Mouse (Mus musculus) adrenal gland (tissue): ENCODE results near the gene Col6a5.
"Not testable (repeated sequence)": the region's sequence is repeated elsewhere in the genome, so short reads cannot be mapped to it uniquely, and the experiment has no call there.

Experiments used
- intact Hi-C: fragments of 180-260 bp; cut with DNase I; formaldehyde crosslinking; loops from one replicate; pipeline ENCODE4 v1.15.1; 2025

Col6a5 gene

DNA sequence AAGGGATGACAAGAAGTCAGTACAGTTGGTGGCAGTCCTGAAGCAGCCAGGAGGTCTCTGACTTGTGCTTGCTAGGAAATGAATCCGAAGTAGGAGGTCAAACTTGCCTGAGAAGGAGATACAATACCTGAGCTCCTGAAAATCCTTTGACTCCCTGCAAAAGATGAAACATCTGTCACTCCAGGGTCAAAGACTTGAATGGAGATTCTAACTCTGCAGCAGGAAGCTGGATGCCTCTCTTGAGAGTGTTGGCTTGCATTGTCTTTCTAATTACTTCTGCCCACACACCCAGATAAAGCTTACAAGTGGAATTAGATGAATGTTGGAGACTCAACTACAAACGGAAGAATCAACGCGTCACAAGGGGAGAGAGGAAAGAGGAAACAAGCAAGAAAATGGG, 45.3 kb downstream of the Col6a5 start:
- intact Hi-C loops = no loop called here

DNA sequence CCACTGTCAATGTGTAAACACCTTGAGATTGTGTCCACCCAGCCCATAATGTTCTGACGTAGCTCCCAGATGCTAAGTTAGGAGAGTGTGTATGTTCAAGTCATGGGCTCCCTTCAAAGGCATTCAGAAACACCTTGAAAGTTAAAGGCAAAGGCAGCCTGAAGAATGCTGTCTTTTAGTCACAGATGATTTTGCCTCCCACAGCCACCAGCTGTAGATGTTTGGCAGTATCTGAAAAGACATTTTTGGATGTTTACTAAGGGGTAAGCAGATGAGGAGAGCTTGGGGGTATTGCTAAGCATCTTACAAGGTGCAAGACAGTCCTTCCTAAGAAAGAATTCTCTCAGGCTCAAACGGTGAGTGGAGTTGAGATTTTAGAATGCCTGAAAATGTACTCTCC, 50.3 kb downstream of the Col6a5 start:
- intact Hi-C loops = no loop called here

DNA sequence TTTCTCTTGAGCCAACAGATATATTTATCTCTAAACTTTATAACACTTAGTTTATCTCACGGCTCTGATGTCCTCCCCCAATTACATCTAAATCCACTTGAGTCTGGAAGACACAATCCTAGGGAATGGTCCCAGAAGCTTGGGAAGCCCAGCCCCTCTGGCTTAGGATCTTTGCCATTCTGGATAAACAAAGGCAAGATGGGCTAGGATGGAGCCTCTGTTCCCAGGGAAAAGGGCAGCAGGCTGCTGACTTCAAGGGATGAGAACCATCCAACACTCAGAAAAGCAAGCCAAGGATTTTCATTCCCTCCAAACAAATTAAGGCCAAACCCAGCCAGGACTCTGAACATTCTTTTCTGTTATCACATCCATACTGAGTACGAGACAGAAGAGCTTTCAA, 51.1 kb downstream of the Col6a5 start:
- intact Hi-C loops = no loop called here

DNA sequence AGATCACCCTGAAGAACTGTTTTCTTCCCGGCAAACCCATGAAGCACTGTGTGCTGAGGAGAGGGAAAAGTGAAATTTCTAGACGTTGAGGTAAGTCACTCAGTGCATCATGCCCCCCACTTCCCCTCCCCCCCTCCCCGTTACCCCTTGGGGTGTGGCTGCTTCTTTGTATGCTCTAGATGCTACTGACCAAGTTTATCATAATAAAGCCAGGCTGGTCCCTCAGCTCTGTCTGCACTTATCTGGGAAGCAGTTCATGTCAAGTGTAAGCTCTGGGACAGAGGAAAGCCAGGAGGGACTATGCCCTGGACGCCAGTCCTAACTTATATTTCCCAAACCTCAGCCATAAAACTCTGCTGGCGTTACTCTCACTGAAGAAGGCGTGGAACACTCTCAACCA, 53.0 kb downstream of the Col6a5 start:
- intact Hi-C loops = no loop called here

DNA sequence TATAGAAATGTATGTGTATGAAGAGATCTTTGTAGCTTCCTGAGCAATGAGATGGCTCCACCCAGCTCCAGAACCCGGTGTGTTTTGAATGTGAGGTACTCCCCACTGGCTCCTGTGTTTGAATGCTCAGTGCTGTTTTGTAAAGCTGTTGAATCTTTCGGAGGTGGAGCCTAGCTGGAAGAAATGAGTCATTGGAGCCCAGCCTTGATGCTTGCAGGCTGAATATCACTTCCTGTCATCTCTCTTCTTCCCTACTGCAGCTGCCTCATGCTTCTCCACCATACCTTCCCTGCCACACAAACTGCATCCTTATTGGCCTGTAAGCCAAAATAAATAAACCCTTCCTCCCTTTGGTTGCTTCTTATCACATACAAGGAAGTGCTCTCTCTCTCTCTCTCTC, 72.9 kb downstream of the Col6a5 start:
- intact Hi-C loops = no loop called here

DNA sequence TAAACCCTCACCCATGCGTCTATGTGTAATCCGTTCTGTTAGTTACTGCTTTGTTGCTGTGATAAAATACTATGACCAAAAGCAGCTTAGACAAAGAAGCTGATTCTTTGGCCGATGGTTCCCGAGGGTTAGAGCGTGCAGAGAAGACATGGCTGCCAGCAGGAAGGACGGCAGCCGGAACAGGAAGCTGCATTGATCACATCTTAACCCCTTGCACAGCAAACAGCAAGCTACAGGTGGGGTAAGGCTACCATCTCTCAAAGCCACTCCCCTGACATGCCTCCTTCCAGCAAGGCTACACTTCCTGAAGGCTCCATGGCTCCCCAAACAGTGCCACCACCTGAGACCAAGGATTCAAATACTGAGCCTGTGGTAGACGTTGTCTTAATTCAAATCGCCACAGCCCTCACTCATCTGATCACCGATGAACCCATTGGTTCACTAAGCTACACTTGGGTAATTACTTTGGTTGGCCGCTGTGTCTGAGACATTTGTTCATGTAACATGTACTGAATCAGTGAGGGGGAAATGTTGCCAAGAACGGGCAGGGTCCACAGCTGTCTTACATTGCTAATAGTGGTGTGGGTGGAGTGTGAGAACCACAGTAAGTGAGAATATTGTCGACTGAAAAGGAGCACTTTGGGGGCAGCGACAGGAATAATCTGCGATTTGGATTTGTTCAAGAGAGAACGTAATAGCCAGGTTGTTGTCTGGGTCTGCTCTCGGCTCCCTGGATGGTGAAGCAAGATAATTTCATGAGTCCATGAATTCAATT, 75.6 kb downstream of the Col6a5 start:
- intact Hi-C loops = no loop called here

DNA sequence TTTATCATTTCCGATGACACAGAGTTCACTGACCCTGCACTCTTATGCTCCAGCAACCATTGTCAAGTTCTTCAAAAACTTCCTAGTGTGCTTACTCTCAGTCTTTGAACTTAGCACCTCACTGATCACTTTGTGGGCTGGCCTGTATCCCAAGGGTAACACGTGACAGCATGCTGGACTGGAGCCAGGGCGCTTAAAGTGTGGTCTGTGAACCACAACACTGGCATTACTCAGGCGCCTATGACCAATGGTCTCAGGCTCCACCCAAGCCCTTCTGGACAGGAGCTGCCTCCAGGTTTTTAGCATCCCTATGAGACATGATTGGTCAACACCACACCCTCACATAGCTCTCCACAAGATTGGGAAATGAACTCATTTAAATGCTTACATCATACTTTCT, 79.7 kb downstream of the Col6a5 start:
- intact Hi-C loops = no loop called here

DNA sequence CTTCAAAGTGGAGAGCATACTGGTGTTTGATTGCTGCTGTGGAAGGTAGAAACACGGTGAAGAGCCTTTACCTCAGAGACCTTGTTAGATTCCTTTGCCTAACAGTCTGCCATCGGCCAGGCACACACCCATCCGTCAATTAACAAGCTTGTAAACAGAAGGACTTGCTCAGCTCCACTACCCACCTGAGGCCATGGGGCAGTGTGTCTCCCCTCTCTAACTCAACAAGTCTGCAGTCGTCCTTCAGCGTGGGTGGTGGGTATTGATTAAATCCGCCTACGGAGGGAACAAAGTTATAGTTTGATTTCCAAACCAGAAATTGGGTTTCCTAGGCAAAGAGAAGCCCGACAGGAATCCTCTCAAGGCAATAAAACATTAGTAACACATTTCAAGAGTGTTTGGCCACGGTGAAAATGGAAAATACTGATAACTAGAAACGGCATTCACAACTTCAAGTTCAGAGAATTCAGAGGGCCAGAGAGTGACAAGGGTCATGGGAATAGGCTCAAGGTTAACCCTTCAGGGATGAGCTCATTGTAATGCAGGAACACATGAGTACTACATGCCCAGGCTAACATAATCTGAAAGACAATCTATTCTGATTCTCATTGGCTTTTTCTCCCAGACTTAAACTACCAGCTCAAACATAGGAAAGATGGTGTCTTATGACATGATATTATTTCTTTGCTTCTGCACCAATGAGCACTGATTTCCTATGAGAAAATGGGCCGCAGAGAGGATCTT, 81.9 kb downstream of the Col6a5 start:
- intact Hi-C loops = no loop called here

DNA sequence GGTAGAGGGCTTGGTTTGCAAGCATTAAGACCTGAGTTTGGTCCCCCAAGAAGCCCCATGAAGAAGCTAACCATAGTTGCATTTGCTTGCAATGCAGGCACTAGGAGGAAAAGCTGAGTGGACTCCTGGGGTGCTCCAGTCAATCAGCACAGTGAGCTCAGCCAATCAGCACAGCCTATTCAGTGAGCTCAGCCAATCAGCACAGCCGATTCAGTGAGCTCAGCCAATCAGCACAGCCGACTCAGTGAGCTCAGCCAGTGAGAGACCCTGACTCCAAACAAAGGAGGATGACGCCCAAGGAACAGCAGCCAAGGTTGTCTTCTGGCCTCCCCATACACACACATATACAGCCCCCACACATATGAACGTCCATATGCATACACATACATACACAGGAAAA, 84.3 kb downstream of the Col6a5 start:
- intact Hi-C loops = no loop called here

DNA sequence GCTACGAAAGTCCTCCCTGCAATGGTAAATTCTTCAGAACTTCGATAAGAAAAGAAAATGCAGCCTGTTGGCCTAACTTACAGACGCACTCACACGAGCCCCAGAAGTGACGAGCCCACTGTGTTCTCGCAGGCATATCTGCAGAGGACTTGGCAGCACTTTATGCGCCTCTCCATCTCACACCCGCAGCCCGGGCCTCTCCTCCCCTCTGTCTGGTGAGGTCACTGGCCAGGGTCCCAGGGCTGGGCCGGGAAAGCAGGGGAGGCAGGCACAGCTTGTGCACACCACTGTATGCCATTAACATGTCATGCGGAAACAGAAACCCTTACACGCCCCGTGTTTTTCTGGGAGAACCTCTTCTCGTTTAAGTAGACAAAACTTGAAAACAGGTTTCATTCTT, 88.8 kb downstream of the Col6a5 start:
- intact Hi-C loops = no loop called here

DNA sequence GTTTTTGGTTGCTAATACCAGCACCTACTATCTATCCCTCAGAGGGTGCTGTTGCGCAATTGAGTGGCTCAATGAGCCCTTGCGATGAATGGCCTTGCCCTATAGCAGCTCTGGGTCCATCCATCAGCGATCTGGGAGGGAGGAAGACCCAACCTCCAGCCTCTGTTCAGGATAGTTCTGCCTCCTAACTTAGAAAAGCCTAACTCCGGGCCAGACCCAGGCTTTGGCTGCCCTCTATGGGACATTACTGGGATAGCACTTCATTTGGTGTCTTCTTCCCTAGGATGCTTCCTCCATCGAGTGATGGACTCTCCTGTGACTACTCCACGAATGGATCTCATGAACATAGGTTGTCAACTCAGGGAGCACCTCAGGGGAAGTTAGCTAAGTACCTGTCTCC, 102.7 kb downstream of the Col6a5 start:
- intact Hi-C loops = loop anchor here (1.0 to 5.0 kb wide), 2 partner anchors 135 to 163 kb away; no protein-coding TSS in a partner anchor

DNA sequence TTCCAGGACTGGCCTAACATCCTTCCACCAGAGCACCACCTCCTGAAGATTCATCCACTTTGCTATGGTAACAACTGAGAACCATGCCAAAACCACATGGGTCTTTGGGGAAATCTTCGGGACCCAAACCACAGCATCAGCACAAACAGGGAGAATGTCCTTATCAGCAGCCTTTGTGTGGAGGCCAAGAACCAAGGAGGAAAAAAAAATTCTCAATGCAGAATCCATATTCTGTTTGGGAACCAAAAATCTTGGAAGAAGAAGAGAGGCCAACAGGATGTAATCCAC, 107.7 kb downstream of the Col6a5 start:
- intact Hi-C loops = no loop called here

DNA sequence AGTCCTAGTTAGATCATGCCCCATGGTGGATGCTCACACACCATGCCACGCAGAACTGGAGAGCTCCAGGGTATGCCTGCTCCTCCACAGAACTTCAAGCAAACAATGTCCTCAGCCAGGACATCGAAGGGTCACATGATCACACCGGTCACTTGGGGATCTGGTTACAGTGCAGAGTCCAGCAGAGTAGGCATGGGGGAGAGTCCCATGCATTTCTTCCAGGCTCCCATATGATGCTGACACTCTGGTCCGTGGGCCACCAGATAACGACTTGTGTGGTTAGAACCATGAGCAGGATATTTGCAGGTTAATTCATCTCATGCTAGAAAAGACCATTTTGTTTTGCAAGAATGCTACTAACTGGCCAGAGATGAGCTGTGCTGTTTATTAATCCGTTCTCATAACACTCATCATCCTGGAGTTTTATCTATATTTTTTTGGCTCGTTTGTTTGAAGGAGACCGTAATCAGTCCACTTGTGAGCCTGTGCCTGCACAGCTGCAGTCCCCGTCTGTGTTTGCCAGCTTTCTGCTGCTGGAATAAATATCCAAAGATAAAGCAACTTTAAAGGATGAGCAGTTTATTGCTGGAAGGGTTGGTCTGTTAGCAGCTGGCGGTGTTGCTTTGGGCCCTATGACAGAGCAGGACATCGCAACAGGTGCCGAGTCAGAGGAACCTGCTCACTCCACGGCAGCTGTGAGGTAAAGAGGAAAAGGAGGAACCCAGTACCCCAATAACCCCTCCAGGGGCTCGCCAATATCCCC, 108.2 kb downstream of the Col6a5 start:
- intact Hi-C loops = no loop called here

DNA sequence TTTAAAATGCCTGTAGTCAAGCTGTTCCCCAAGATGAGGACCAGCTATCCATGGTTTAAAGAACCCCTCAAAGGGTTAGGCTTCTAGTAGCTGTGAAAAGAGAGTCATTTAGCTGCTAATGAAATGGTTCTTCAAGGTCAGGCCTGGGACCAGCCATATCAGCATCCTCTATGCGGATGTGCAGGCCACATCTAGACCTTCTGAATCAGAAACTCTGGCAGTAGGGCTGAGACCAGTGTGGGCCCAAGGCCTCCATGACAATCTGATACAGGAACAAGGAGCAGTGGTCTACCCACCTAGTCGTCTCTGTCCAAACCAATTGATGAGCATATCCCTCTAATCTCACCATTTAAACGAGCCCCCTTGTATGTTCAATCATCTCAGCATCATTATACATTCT, 109.4 kb downstream of the Col6a5 start:
- intact Hi-C loops = no loop called here

DNA sequence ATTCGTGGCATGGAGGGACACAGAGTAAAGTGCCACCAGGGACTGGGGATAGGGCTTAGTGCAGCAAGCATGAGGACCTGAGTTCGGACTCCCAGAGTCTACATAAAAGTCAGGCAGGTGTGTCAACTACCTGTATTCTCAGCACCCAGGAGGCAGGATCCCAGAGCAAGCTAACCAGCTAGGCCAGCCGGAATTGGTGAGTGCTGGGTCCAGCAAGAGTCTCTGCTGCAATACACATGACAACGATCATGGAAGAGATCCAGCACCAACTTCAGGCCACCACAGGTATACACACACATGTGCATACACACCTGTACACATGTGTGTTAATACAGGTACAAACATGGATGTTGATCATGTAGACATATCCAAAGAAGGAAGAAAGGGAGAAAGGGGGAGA, 112.0 kb downstream of the Col6a5 start:
- intact Hi-C loops = no loop called here

DNA sequence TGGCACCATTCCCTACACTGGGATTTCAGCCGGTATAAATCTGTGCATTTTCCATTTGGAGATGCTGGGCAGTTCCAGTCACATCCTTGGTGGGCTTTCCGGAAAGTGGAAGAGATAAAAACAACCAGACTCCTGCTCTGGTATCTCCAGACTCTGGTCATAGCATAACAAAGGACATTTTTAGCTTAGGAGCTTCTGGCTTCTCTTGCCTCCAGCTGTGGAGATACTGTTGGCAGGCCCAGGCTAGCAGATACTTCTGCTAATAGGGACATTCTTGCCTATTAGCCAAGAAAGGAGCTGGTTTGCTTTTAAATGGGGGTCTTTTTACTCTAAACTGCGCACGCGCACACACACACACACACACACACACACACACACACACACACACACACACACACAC, 113.2 kb downstream of the Col6a5 start:
- intact Hi-C loops = no loop called here

DNA sequence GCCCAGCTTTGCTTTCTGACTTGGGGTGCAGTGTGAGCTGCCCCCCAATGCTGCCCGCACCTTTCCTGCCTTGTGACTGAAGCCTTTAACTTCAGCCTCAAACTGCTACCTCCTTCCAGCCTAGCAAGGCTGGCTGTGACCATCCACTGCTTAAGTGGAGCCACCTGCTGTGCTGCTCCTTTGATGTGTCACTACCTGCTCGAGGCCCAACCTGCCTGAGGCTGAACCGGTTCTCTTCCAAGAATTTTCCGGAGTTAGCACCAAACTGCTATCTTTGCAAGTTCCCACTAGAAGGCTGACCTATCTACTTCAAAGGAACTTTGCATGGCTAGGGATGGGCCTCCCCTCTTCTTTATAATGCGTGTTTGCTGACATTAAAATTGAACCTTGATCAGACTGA, 119.1 kb downstream of the Col6a5 start:
- intact Hi-C loops = not testable (repeated sequence)

DNA sequence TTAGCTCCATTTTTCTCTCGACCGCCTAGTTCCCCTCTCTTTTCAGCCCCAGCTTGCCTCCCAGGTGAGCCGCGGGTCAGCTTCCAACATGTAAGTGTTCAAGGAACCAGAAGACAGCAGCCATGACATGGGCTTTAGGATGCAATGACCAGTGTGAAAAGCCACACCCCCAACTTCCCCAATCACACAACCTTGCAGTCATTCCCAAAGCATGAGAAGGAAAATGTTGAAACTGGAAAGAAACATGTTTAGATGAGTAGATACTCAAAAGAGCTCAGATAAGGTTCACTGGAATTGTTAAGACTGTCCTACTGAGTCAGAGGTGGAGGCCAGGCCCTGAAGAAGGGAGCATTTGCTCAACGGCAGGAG, 121.3 kb downstream of the Col6a5 start:
- intact Hi-C loops = no loop called here

DNA sequence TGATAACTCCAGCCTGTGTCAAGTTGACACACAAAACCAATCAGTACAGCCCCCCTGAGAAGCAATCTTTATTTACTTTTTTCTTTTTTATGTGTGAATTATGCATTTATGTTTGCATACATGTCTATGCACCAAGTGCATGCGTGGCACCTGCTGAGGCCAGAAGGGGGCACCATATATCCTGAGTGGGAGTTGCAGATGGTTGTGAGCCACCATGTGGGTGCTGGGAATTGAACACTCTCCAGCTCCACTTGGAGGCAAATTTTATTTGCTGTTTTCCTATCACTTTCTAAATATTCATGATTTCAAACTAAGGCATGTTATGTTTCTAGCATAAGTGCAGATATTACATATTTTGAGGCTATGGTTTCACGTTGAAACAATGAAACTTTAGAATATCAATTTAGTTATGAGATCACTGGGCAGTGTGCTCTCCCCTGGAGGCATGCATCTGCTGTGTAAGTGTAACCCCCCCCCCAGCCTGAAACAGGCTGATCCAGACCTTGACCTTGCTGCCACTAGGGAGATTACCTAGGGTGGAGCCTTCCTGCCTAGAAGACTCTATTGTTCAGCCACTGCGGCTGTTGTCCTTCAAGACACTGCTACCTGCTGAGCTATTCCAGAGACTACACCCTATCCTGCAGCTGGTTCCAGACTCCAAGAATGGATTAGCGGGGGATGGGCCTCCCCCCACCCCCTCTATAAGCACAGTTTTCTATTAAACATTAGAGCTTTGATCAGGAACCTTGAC, 121.9 kb downstream of the Col6a5 start:
- intact Hi-C loops = no loop called here

DNA sequence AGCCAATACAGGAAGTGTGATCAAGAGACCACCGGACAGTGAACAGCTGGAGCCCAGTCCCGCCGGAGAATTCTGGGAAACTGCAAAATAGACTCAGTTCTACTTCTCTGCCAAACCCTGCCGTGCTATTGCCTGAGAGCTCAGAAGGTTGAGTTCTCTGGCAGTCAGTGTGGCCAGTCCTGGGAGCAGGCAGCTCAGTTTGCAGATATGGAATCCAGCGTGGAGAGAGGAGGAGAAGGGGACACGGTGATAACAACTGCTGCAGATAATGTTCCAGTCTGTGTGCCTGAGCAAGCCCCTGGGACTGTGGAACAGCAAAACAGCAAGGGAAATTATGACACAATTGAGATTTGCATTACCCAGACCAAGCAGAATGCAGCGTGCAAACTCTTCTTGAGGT, 124.9 kb downstream of the Col6a5 start:
- intact Hi-C loops = no loop called here

DNA sequence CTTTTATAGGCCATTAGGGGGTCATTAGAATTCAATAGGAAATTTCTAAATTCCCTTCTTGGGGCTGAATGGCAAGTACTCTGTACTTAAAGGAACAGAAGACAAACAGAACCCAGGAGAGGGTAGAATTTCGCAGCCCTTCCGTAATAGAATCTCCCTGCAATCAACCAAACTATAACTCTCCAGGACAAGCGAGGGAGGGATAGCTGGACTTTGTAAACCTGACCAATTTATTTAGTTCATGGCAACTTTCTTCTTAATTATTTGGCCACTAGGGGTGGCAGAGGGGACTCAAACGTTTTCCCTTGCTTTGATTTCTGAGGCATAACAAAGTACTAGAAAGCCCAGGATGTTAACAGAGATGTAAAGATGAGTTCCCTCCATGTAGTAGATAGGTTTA, 125.6 kb downstream of the Col6a5 start:
- intact Hi-C loops = no loop called here

DNA sequence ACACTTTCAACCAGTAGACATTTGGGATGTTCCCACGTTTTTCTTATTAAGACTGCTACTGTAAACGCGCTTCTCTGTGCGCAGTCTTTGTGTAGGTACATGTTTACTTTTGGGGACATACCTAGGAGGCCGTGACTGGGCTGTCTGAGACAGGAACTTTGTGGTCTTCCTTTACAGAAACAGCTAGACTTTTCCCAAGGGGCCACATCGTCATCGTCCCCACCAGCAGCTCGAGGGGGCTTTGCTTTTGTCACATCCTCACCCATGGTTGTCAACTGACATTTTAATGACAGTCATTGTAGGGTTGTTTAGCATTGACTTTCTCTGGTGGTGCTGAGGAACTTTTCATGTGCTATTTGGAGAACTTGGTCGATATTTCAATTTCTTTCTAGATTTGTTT, 129.2 kb downstream of the Col6a5 start:
- intact Hi-C loops = no loop called here
